Mouse (Mus musculus) embryonic fibroblast, embryonic 13.5 days (primary cell): ENCODE data around the gene Nup153.

Experiments
- CTCF ChIP-seq: IDR thresholded peaks from 2 replicates; pipeline ENCODE4 v1.5.1; 2011; ENCODE audit warnings: mild to moderate bottlenecking, control low read depth, low read length, moderate library complexity, borderline replicate concordance; ENCODE audit not compliant: insufficient read depth
- POLR2A ChIP-seq: IDR thresholded peaks from 2 replicates; pipeline ENCODE4 v1.6.1; 2011; ENCODE audit warnings: low read depth, mild to moderate bottlenecking, control low read depth, low read length, moderate library complexity

GRCm38 (mm10) chr13:46654566-46654965 lies 73.2 kb downstream of the Nup153 start:
- TF ChIP-seq CTCF (no peak), POLR2A (no peak)
